Mouse (Mus musculus) liver, embryonic 14.5 days (tissue): ENCODE data around the gene Ldah.

Source experiments
- CTCF ChIP-seq: IDR thresholded peaks from 2 replicates; pipeline ENCODE4 v1.5.1; 2016; ENCODE audit warnings: antibody characterized with exemption, low read depth, control low read depth
- EP300 ChIP-seq: IDR thresholded peaks from 2 replicates; pipeline ENCODE4 v1.6.1; 2016; ENCODE audit warnings: antibody characterized with exemption, low read depth

GRCm38 (mm10) chr12:8325245-8325942 is 117.5 kb downstream of the Ldah start:
- no peak for TF ChIP-seq EP300
- TF ChIP-seq CTCF = no peak
